Mouse (Mus musculus): ENCODE results near the gene Olfr1256.

Gene Olfr1256

DNA sequence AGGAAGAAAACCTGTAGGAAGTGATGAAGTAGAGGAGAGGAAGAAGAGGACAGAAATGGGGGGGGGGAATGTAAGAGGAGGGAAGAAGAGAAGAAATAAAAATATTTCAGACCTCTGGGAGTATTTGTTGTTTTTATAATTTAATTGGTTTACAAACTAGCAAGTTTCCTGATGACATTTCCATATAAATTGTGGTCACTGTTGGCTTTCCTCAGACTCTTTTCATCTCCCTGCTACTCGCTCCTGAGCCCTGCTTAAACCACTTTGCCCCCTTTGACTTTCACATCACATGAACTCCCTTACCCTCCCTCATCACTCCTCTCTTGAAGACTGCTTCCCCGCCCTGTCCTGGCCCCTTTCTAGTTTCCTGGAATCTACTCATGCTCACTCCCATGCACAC lies at the start of gene Olfr1256:
Olfr1256 (minus strand) TSS at position 101 of the 400 bp plus-strand sequence.
- in situ Hi-C loops (cut with MboI, MseI), result no loop called here

GRCm38 (mm10) chr2:89878137-89878536 lies 36.8 kb upstream of the Olfr1256 start, which contains the start of gene Olfr1257:
TSS of gene Olfr1257 (plus strand) at chr2:89878437.
- in situ Hi-C loops (cut with MboI, MseI), result no loop called here

- in situ Hi-C loops (cut with MboI, MseI), result no loop called here
Observed at GRCm38 (mm10) chr2:89849230-89849629, 7.9 kb upstream of the Olfr1256 start.

- in situ Hi-C loops (cut with MboI, MseI), result no loop called here
Observed at GRCm38 (mm10) chr2:89848105-89848504, 6.8 kb upstream of the Olfr1256 start, which contains the start of gene Olfr48. TSS of gene Olfr48 (minus strand) at chr2:89848205.

GRCm38 (mm10) chr2:89820216-89820615 lies 21.1 kb downstream of the Olfr1256 start:
- in situ Hi-C loops (cut with MboI, MseI), result no loop called here

GRCm38 (mm10) chr2:89811751-89812150 lies 29.6 kb downstream of the Olfr1256 start, which contains the start of gene Olfr1255:
TSS of gene Olfr1255 (plus strand) at chr2:89812051.
- in situ Hi-C loops (cut with MboI, MseI), result no loop called here

- in situ Hi-C loops (cut with MboI, MseI), result no loop called here
Observed at GRCm38 (mm10) chr2:89810751-89811150, 30.6 kb downstream of the Olfr1256 start.

GRCm38 (mm10) chr2:89799583-89799982 lies 41.8 kb downstream of the Olfr1256 start:
- in situ Hi-C loops (cut with MboI, MseI), result no loop called here

DNA sequence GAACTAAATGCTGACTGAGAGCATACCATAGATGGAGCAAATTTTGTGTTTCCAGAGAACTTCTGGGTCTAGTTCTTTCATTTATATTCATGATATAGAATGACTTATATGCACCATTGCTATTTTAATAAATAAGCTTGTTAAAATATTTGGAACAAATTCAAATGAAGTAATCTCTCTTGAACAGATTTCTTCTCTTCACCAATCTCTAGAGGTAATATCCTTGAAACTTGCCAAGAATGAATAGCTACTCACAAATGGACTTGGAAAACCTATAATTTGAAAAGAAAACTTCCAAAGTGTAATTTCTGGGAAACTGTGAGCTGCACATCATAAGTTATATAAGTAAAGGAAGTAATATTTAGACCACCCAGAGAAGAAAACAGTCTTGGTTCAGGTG lies 47.8 kb downstream of the Olfr1256 start, which contains the start of gene Olfr1254:
Olfr1254 (minus strand) TSS at position 101 of the 400 bp plus-strand sequence.
- in situ Hi-C loops (cut with MboI, MseI), result no loop called here

All from regulatory T cell (primary cell).